Mouse (Mus musculus): Measurements from ENCODE around the gene Dync1i2. TPM values are rescaled to one million over a fixed set of nuclear protein-coding genes. Genes with fewer than 3 reads are reported as not detected.

Dync1i2 gene
- total RNA-seq, 2 experiments from 2014 or later: 44.4 to 45.1 TPM

- no peak for DNase-seq
These were observed 93.3 kb downstream of the Dync1i2 start for GRCm38 (mm10) chr2:71304821-71305220.

DNA sequence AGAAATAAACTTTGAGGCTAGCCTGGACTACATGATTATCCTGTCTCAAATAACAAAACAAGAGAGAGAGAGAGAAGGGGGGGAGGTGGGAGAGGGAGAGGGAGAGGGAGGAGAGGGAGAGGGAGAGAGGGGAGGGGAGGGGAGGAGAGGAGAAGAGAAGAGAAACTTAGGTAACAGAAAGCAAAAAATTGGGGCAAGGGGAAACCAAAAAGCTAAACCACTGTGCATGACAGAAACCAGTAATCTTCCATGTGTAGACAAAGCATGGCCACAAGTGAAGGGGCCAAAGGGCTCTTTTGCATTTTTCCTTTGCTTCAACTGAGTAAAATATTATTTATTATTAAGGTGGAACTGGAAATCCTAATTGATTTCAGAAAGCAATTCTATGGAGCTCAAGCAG, 94.9 kb downstream of the Dync1i2 start:
- intact Hi-C loops (cut with DNase I; ENCODE audit: low total_unique reads): no loop called here
- no peak for DNase-seq

More at GRCm38 (mm10) chr2:71304821-71305220, 93.3 kb downstream of the Dync1i2 start:
- intact Hi-C loops (cut with DNase I; ENCODE audit: low total_unique reads): no loop called here

DNA sequence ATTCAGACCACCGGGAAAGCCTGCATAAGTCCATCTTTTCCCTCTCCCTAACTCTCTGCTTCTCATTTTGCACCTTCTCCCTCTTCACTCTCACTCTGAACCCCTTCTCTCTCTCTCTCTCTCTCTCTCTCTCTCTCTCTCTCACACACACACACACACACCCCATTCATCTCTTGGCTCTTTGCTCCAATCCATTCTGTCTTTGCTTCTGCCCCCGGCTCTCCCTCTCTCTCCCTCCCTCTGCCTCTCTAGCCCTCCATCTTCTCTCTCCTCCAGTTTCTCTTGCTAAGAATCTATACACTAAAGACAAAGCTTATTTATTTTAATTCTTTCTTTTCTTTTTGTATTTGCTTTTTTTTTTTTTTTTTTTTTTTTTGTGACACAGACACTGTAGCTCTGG, 98.2 kb downstream of the Dync1i2 start:
- intact Hi-C loops (cut with DNase I; ENCODE audit: low total_unique reads): no loop called here
- DNase-seq: no peak

DNA sequence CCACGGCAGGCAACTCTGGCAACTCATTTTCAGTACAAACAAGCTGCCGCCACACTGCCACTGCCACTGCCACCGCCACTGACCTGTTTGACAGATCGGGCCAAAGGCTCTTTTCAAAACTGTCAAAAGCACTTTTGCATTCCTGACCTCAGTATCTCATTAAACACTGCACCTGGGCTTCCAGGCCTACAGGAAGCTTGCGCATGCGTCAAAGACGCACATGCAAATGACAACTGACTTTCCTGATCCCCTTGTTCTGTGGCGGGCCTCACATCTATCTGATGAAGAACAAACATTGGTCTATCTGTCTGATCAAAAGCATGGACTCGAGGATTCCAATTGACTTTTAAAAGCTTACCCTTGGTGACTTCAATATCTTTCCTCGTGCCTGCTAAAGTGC, 100.6 kb downstream of the Dync1i2 start:
- intact Hi-C loops (cut with DNase I; ENCODE audit: low total_unique reads): no loop called here
- DNase-seq: no peak

Other genes starting within 250 kb of the Dync1i2 start
- gene Dcaf17, start 156.4 kb upstream of the Dync1i2 start, total RNA-seq (2021): 1 to 10 TPM; 4.4 to 5.0 TPM
- 1 to 10 TPM; 5.6 to 6.0 TPM for gene Mettl8, start 156.1 kb upstream of the Dync1i2 start, total RNA-seq (2021)
- gene Cybrd1, start 93.8 kb upstream of the Dync1i2 start, total RNA-seq (2021): 1 to 10 TPM; 1.9 to 2.0 TPM
- gene Slc25a12, start 156.0 kb downstream of the Dync1i2 start, total RNA-seq (2021): 100 to 1,000 TPM; 309 to 389 TPM
- gene Hat1, start 177.3 kb downstream of the Dync1i2 start, total RNA-seq (2021): 10 to 100 TPM; 12.7 to 14.1 TPM
- gene Metap1d, start 241.6 kb downstream of the Dync1i2 start, total RNA-seq (2021): 10 to 100 TPM; 20.0 to 24.8 TPM

Measured in gastrocnemius, postnatal 14 days (tissue).